Mouse (Mus musculus) bone marrow macrophage, adult 2 months (primary cell): Measurements from ENCODE around the gene S100a4. TPM values are rescaled to one million over a fixed set of nuclear protein-coding genes. Genes with fewer than 3 reads are reported as not detected.

Source experiments
- H3K27ac ChIP-seq: 2 replicates; pipeline ENCODE4 v1.5.1; 2012; ENCODE audit warnings: low read depth, low read length; ENCODE audit not compliant: insufficient read depth
- H3K4me1 ChIP-seq: 2 replicates; pipeline ENCODE4 v1.6.1; 2012; ENCODE audit warnings: low read length; ENCODE audit not compliant: control insufficient read depth, insufficient read depth
- H3K4me3 ChIP-seq: 2 replicates; pipeline ENCODE4 v1.5.1; 2012; ENCODE audit warnings: mild to moderate bottlenecking, low read length, moderate library complexity; ENCODE audit not compliant: insufficient read depth
- CTCF ChIP-seq: IDR thresholded peaks from 2 replicates; pipeline ENCODE4 v1.5.1; 2012; ENCODE audit warnings: low read depth, mild to moderate bottlenecking, low read length, moderate library complexity
- POLR2A ChIP-seq: IDR thresholded peaks from 2 replicates; pipeline ENCODE4 v1.6.1; 2012; ENCODE audit warnings: mild to moderate bottlenecking, low read depth, low read length, borderline replicate concordance
- polyA plus RNA-seq: library from polyadenylated mRNA; stranded (reverse); fragments of >200 nt; gene quantifications from 2 replicates; pipeline ENCODE4 v1.2.4, GENCODE M21; 2012; ENCODE audit not compliant: missing spikeins, insufficient read depth, insufficient read length

Gene S100a4
- polyA plus RNA-seq, 1 experiment, result 2,861 TPM

DNA sequence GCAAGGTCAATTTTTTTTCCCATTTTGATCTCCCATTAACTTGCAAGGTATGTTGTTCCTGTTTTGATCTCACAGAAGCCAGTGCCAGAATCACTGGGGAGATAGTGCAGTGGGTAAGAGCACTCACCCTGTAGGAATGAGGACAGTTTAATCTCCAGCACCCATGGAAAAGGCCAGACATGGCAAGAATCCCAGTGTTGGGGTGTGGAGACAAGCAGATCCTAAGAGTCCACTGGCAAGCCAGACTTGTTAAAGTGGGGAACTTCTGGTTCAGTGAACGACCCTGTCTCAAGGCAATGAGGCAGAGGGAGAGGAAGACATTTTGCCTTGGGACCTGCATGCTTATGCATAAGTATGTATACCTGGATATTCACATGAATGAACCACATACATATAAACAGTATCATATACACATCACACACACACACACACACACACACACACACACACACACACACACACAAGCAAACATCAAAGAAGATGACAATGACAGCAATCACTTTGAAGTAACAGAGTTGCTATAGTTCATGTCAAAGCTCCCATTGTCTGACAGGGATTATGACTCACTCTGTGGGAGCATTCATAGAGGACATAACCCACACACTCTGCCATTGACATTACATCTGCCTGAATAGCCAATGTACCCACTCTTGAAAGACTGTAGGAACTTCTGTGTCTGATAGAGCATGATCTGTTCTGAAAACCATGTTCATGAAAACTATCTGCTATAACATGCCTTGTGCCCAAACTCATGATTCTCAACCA lies 35.1 kb downstream of the S100a4 start:
- Histone ChIP-seq H3K27ac (no peak overlapping the region), H3K4me1 (peaks cover 4% of the 10 kb centered on the region; the same call in 1 of the 2 replicates), H3K4me3 (no peak overlapping the region)
- no peak for TF ChIP-seq CTCF
- no peak for TF ChIP-seq POLR2A

- peak; percentile 51 for TF ChIP-seq CTCF
- no peak for TF ChIP-seq POLR2A
Observed at GRCm38 (mm10) chr3:90639511-90640154, 36.1 kb downstream of the S100a4 start.

GRCm38 (mm10) chr3:90640981-90641380 lies 37.4 kb downstream of the S100a4 start:
- H3K4me3 ChIP-seq, result no peak overlapping the region
- peaks cover 4% of the 10 kb centered on the region; the same call in 1 of the 2 replicates for H3K4me1 ChIP-seq
- no peak for TF ChIP-seq POLR2A
- no peak for TF ChIP-seq CTCF
- H3K27ac ChIP-seq, result no peak overlapping the region

More at GRCm38 (mm10) chr3:90639511-90640154, 36.1 kb downstream of the S100a4 start:
- Histone ChIP-seq H3K4me1 (peaks cover 4% of the 10 kb centered on the region; the same call in 1 of the 2 replicates), H3K27ac (no peak overlapping the region), H3K4me3 (no peak overlapping the region)

- TF ChIP-seq POLR2A (no peak), CTCF (peak; percentile 60)
- no peak overlapping the region for H3K4me3 ChIP-seq
- H3K27ac ChIP-seq, result no peak overlapping the region
- H3K4me1 ChIP-seq, result peaks cover 4% of the 10 kb centered on the region; the same call in 1 of the 2 replicates
Observed at GRCm38 (mm10) chr3:90644220-90644619, 40.6 kb downstream of the S100a4 start.

GRCm38 (mm10) chr3:90647291-90647690 lies 43.7 kb downstream of the S100a4 start:
- no peak overlapping the region for H3K4me3 ChIP-seq
- H3K4me1 ChIP-seq, result no peaks in the 10 kb centered on the region
- TF ChIP-seq POLR2A, result no peak
- TF ChIP-seq CTCF, result no peak
- H3K27ac ChIP-seq, result no peak overlapping the region

DNA sequence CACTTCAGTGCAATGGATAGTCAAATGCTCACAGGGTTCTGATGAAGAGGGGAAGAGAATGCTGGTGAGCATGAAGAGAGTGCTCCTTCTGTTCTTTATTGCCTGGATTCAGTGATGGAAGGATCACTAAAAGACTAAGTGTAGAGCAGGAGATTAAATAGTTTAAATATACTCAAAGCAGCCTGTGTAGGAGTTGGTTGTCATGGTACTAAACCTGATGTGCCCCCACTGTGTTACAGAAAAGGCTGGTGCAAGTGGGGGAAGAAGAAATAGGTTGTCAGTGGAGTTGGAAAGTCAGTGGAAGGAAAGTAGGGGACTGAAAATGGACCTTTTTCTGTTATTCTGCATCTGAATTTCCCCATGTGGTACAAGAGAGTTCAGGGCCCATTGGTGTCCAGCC lies 45.4 kb downstream of the S100a4 start:
- Histone ChIP-seq H3K4me1 (no peaks in the 10 kb centered on the region), H3K27ac (no peak overlapping the region), H3K4me3 (no peak overlapping the region)
- no peak for TF ChIP-seq POLR2A
- TF ChIP-seq CTCF, result no peak

DNA sequence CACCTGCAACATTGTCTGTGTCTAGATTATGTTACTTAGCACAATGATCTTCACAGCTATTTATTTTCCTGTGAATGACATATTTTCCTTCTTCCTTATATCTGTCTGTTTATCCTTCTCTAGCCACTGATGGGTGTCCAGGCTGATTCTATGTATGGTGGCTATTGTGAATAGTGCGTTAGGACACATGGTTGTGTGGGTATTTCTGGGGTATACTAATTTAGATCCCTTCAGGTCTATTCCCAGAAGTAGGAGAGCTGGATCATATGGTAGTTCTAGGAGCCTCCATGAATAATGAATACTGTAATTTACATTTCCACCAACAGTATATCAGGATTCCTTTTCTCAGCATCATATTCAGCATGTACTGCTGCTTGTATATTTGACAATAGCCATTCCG lies 46.3 kb downstream of the S100a4 start:
- no peaks in the 10 kb centered on the region for H3K4me1 ChIP-seq
- no peak overlapping the region for H3K27ac ChIP-seq
- TF ChIP-seq POLR2A (no peak), CTCF (no peak)
- H3K4me3 ChIP-seq, result no peak overlapping the region

DNA sequence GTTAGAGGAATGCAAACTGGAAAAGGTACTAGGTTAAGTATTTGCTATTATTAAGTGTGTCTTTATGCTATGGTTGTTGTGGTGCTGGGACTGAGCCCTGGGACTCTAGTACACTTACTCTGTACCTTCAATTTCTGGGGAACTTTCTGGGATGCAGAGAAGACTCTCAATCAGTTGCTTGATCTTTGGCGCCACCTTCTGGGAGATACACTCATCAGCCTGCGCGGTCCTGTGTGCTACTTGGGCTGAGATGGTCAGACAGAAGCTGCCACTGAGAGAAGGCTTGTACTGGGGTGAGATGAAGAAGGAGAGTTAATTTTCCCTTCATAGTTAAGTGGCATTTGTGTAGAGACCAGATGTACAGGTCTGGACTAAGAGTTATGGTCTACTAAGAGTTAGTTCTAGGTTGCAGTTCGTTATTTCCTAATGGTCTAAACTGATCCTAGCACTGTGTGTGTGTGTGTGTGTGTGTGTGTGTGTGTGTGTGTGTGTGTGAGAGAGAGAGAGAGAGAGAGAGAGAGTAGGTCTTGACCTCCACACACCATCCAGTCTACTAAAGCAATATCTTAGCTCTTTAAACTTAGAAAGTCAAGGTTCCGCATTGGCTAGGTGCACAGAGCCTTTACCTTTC lies 49.4 kb downstream of the S100a4 start:
- H3K27ac ChIP-seq, result no peak overlapping the region
- TF ChIP-seq CTCF (peak; percentile 72), POLR2A (no peak)
- no peak overlapping the region for H3K4me3 ChIP-seq
- H3K4me1 ChIP-seq, result no peaks in the 10 kb centered on the region

DNA sequence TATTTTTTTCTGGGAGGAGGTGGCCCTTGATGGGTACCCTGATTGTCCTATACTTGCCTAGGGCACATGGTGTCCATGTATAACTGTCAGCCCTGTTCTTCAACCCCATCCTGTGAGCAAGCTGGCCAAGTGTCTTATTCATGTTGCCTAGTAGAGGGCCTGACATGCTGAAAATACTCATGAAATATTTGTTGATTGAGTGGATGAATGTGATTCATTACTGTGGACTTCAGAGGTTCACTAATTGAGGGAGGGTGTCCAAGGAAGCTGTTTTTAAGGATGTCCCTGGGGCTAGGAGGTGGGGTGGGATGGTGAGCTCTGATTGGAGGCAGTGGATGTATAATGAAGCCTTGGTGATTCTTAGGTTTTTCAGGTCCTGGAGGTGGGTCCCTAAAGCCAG lies 50.1 kb downstream of the S100a4 start, which contains the start of gene S100a7a:
Gene S100a7a (plus strand): TSS at position 301 of the 400 bp plus-strand sequence.
- H3K27ac ChIP-seq, result no peak within 1 kb of the TSS
- H3K4me3 ChIP-seq, result no peak within 1 kb of the TSS
- no peaks in the 10 kb centered on the region for H3K4me1 ChIP-seq
- no peak for TF ChIP-seq CTCF

Other genes starting within 250 kb of the S100a4 start
- gene Slc27a3, start 213.8 kb upstream of the S100a4 start, polyA plus RNA-seq, result 0.72 and 0.83 TPM in 2 replicates
- 18.9 and 20.4 TPM in 2 replicates for gene Ints3, start 170.1 kb upstream of the S100a4 start, polyA plus RNA-seq
- gene Npr1, start 137.9 kb upstream of the S100a4 start, polyA plus RNA-seq, result 0.17 and 0.89 TPM in 2 replicates
- gene Ilf2, start 127.6 kb upstream of the S100a4 start, polyA plus RNA-seq, result 29.3 and 29.8 TPM in 2 replicates
- gene Snapin, start 112.7 kb upstream of the S100a4 start, polyA plus RNA-seq, result 96.6 and 101 TPM in 2 replicates
- 56.9 and 59.9 TPM in 2 replicates for gene Chtop, start 94.3 kb upstream of the S100a4 start, polyA plus RNA-seq
- 228 and 247 TPM in 2 replicates for gene S100a1, start 89.4 kb upstream of the S100a4 start, polyA plus RNA-seq
- gene S100a13, start 89.3 kb upstream of the S100a4 start, polyA plus RNA-seq, result 120 and 139 TPM in 2 replicates
- gene S100a14, start 76.9 kb upstream of the S100a4 start, polyA plus RNA-seq, result 0.40 TPM in 1 of 2 replicates, not detected in the other
- 0.50 TPM in 1 of 2 replicates, not detected in the other for gene S100a16, start 66.5 kb upstream of the S100a4 start, polyA plus RNA-seq
- not detected in 2 replicates for gene S100a3, start 43.2 kb upstream of the S100a4 start, polyA plus RNA-seq
- gene S100a2, start 13.5 kb upstream of the S100a4 start, polyA plus RNA-seq, result not detected in 2 replicates
- gene Gm42674, start 1.9 kb upstream of the S100a4 start, polyA plus RNA-seq, result not detected in 2 replicates
- gene S100a5, start 4.8 kb downstream of the S100a4 start, polyA plus RNA-seq, result not detected in 2 replicates
- gene S100a6, start 9.1 kb downstream of the S100a4 start, polyA plus RNA-seq, result 1,285 and 1,346 TPM in 2 replicates
- 0.63 TPM in 1 of 2 replicates, not detected in the other for gene S100a7a, start 50.2 kb downstream of the S100a4 start, polyA plus RNA-seq
- gene S100a8, start 65.2 kb downstream of the S100a4 start, polyA plus RNA-seq, result 16.7 and 16.9 TPM in 2 replicates
- 23.9 and 24.5 TPM in 2 replicates for gene S100a9, start 92.0 kb downstream of the S100a4 start, polyA plus RNA-seq
- gene Pglyrp4, start 123.1 kb downstream of the S100a4 start, polyA plus RNA-seq, result not detected in 2 replicates
- not detected in 2 replicates for gene Gm5849, start 174.1 kb downstream of the S100a4 start, polyA plus RNA-seq